ENCODE assay signal across 15 mouse cellular contexts in genomic region chr6:4570412-4570811, GRCm38 (mm10).
"Had no signal": no experiment of that assay in that cellular context is flagged by ENCODE, and none has a peak within 500 bp of the region (broad histone marks: within the 10 kb centered on the region; RNA-seq: fewer than 3 reads in every experiment).

No protein-coding gene starts in this region.

- H3K4me1 ChIP-seq: limb, embryonic 15.5 days; liver, embryonic 12.5 days; midbrain, embryonic 15.5 days; neural tube, embryonic 13.5 days; stomach, embryonic 15.5 days had no signal

- H3K9me3 ChIP-seq: limb, embryonic 15.5 days; liver, embryonic 12.5 days; midbrain, embryonic 15.5 days; neural tube, embryonic 13.5 days; stomach, embryonic 15.5 days had no signal

- H3K27me3 ChIP-seq: limb, embryonic 15.5 days; liver, embryonic 12.5 days; midbrain, embryonic 15.5 days; neural tube, embryonic 13.5 days; stomach, embryonic 15.5 days had no signal

- H3K36me3 ChIP-seq: limb, embryonic 15.5 days; liver, embryonic 12.5 days; midbrain, embryonic 15.5 days; neural tube, embryonic 13.5 days; stomach, embryonic 15.5 days had no signal

- DNase-seq: kidney, adult 18-20 months; kidney, postnatal 10 days; kidney, postnatal 4 days; layer of hippocampus, postnatal 36 days; lung, embryonic 14.5 days; lung, postnatal 10 days; lung, postnatal 4 days; right cerebral cortex, postnatal 14 days; thymus, adult 2 months; thymus, postnatal 36 days had no signal

- H3K9ac ChIP-seq: limb, embryonic 15.5 days; liver, embryonic 12.5 days; lung, embryonic 14.5 days; midbrain, embryonic 15.5 days; neural tube, embryonic 13.5 days; stomach, embryonic 15.5 days had no signal

- H3K4me3 ChIP-seq: limb, embryonic 15.5 days; liver, embryonic 12.5 days; midbrain, embryonic 15.5 days; neural tube, embryonic 13.5 days; stomach, embryonic 15.5 days had no signal

- H3K27ac ChIP-seq: limb, embryonic 15.5 days; liver, embryonic 12.5 days; midbrain, embryonic 15.5 days; neural tube, embryonic 13.5 days; stomach, embryonic 15.5 days had no signal
